Mouse (Mus musculus): ENCODE measurements at regions not wholly inside any gene's neighbourhood (a gene's known extent, or its start where the extent isn't known, plus 50 kb on each side); places are given as distances from the start of the nearest gene placed in this dataset.

GRCm38 (mm10) chr5:18916688-18917285, 310.0 kb upstream of the Magi2 start:
- peak; percentile 49 to 50 for DNase-seq

GRCm38 (mm10) chr5:18953875-18954474, 272.9 kb upstream of the Magi2 start:
- no peak for DNase-seq

Data from layer of hippocampus, postnatal 36 days (tissue).